Comparison of ENCODE assay signal across 34 mouse cellular contexts in genomic region chr16:49786116-49786515, GRCm38 (mm10).
"Had no signal": no experiment of that assay in that cellular context is flagged by ENCODE, and none has a peak within 500 bp of the region (broad histone marks: within the 10 kb centered on the region; RNA-seq: fewer than 3 reads in every experiment).

No protein-coding gene starts in this region.

- H3K4me1 ChIP-seq: heart, embryonic 13.5 days; heart, embryonic 15.5 days; hindbrain, embryonic 10.5 days; hindbrain, embryonic 12.5 days; hindbrain, embryonic 13.5 days; hindbrain, embryonic 15.5 days; intestine, embryonic 15.5 days; kidney, embryonic 15.5 days had no signal

- H3K9me3 ChIP-seq: heart, embryonic 12.5 days; heart, embryonic 13.5 days; heart, embryonic 15.5 days; hindbrain, embryonic 10.5 days; hindbrain, embryonic 12.5 days; hindbrain, embryonic 13.5 days; hindbrain, embryonic 15.5 days; intestine, embryonic 15.5 days; kidney, embryonic 15.5 days had no signal

- H3K27me3 ChIP-seq: heart, embryonic 12.5 days; heart, embryonic 13.5 days; heart, embryonic 15.5 days; hindbrain, embryonic 12.5 days; hindbrain, embryonic 13.5 days; hindbrain, embryonic 15.5 days; intestine, embryonic 15.5 days; kidney, embryonic 15.5 days had no signal

- DNase-seq: heart, postnatal 10 days; heart, postnatal 14 days; heart, postnatal 36 days; heart, postnatal 4 days; kidney, adult 11 months; kidney, adult 18-20 months; kidney, adult 2 months; kidney, adult 8-10 months; kidney, adult 9 months; kidney, postnatal 10 days; kidney, postnatal 14 days; kidney, postnatal 25 days; kidney, postnatal 36 days; kidney, postnatal 4 days; layer of hippocampus, adult 9-11 months; layer of hippocampus, postnatal 36 days had no signal

- H3K4me3 ChIP-seq: heart, embryonic 12.5 days; heart, embryonic 13.5 days; heart, embryonic 15.5 days; hindbrain, embryonic 10.5 days; hindbrain, embryonic 12.5 days; hindbrain, embryonic 13.5 days; hindbrain, embryonic 15.5 days; intestine, embryonic 15.5 days; kidney, embryonic 15.5 days; layer of hippocampus, adult 2 months had no signal

- ATAC-seq: hindbrain, embryonic 16.5 days; hindbrain, postnatal 0 days; inflammation-experienced regulatory T-cells, adult 6 months; intestine, embryonic 15.5 days; intestine, embryonic 16.5 days; intestine, postnatal 0 days had no signal

- H3K36me3 ChIP-seq: heart, embryonic 12.5 days; heart, embryonic 13.5 days; heart, embryonic 15.5 days; hindbrain, embryonic 10.5 days; hindbrain, embryonic 12.5 days; hindbrain, embryonic 13.5 days; hindbrain, embryonic 15.5 days; intestine, embryonic 15.5 days; kidney, embryonic 15.5 days had no signal

- H3K27ac ChIP-seq: heart, embryonic 13.5 days; heart, embryonic 15.5 days; hindbrain, embryonic 10.5 days; hindbrain, embryonic 12.5 days; hindbrain, embryonic 13.5 days; hindbrain, embryonic 14.5 days; hindbrain, embryonic 15.5 days; hindbrain, postnatal 0 days; intestine, embryonic 15.5 days; kidney, embryonic 15.5 days; kidney, postnatal 0 days; layer of hippocampus, adult 2 months had no signal

- H3K4me2 ChIP-seq: heart, embryonic 11.5 days; heart, embryonic 12.5 days; heart, embryonic 13.5 days; heart, embryonic 15.5 days; hindbrain, embryonic 12.5 days; hindbrain, embryonic 13.5 days; hindbrain, embryonic 14.5 days; hindbrain, embryonic 15.5 days; intestine, embryonic 15.5 days; kidney, embryonic 15.5 days had no signal

- H3K9ac ChIP-seq: heart, embryonic 12.5 days; heart, embryonic 13.5 days; heart, embryonic 15.5 days; hindbrain, embryonic 12.5 days; hindbrain, embryonic 13.5 days; hindbrain, embryonic 14.5 days; hindbrain, embryonic 15.5 days; intestine, embryonic 15.5 days; kidney, embryonic 15.5 days had no signal
